Mouse (Mus musculus): Measurements from ENCODE around the gene Lrfn4.

Gene Lrfn4

GRCm38 (mm10) chr19:4615151-4616093, at the start of gene Lrfn4:
TSS of gene Lrfn4 (minus strand) at chr19:4615667.
- DNase-seq, result peak; percentile 48 to 64

DNA sequence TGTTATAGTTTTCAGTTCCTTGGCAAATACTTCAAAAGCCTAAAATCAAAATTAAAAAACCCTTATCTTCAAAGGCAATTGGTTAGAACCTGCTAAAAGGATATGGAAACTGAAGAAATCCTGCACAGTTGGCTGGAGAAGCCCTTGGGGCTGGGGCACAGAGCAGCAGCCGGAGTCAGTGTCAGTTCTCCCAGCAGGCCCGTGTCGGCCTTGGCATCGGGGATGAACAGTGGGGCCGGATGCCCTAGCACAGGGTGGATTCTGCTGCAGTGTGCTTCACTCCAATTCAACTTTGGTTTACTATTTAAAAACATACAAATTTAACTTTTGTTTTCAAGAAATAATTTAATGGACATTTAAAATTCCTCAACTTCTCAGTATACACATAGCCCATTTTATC, 42.7 kb upstream of the Lrfn4 start:
- DNase-seq, result no peak

DNA sequence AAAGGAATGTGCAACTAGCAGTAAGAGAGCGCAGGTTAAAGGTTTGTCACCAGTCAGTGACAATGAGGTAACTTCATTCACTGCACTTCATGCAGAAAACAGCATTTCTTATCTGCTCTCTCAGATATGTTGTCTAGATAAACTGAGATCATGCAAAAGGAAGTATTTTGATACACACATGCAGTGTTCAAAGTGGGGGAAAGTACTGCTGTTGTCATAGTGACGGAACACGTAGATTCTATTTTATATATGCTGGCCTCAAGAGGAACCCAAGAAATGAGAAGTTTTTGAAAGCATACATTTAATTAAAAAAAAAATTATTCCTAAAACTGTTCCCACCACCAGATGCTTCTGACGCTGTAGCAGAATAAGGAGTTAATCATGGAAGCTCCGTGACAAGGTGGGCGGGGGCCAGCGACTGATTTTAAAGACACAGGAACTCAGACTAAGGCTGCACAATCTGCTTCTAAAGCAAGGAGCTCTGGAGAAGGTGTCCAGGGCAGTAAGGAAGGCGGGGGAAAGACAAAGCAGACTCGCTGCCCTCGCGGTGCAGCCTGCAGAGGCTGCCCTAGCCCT, 31.5 kb upstream of the Lrfn4 start:
- DNase-seq, result no peak

DNA sequence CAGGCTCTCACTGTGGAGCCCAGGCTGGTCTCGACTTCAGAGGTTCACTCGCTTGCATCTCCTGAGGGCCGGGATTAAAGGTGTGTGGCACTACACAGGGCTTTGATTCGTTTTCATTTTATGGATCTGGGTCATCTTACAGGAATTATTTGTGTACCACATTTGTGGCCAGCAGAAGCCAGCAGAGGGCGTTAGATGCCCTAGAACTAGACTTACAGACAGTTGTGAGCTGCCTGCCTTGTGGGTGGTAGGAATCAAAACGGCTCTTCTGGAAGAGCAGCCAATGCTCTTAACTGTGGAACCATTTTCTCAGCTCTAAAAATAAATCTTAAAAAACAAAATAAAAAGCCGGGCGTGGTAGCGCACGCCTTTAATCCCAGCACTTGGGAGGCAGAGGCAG, 28.8 kb upstream of the Lrfn4 start:
- no peak for DNase-seq

GRCm38 (mm10) chr19:4635986-4636385, 20.5 kb upstream of the Lrfn4 start:
- no peak for DNase-seq

GRCm38 (mm10) chr19:4628819-4629218, 13.4 kb upstream of the Lrfn4 start:
- peak; percentile 34 to 37 for DNase-seq

- no peak for DNase-seq
These were observed 10.5 kb upstream of the Lrfn4 start for GRCm38 (mm10) chr19:4625829-4626535.

- peak; percentile 89 to 90 for DNase-seq
These were observed 9.8 kb upstream of the Lrfn4 start, which contains the start of gene Rce1 for GRCm38 (mm10) chr19:4625179-4625828. TSS of gene Rce1 (minus strand) at chr19:4625641.

GRCm38 (mm10) chr19:4624406-4625178, 9.1 kb upstream of the Lrfn4 start:
- DNase-seq, result no peak

DNA sequence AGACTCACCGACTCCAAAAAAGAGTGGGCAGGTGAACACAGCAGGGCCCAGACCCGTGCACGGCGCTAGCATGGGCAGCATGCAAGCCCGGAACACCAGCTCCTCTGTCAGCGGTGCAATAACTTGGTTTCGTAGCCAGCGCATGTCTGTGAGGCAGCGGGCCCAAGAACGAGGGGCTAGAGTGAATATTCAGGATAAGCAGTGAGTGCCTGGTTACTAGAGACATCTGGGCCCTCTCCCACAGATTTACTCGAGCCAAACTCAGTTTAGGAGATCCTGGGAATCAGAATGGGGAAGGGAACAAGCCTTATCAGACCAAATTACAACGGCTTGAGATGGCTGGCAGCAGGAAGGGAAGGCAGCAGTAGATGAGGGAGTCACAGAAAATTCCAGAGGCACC, 8.5 kb upstream of the Lrfn4 start:
- DNase-seq, result no peak

DNA sequence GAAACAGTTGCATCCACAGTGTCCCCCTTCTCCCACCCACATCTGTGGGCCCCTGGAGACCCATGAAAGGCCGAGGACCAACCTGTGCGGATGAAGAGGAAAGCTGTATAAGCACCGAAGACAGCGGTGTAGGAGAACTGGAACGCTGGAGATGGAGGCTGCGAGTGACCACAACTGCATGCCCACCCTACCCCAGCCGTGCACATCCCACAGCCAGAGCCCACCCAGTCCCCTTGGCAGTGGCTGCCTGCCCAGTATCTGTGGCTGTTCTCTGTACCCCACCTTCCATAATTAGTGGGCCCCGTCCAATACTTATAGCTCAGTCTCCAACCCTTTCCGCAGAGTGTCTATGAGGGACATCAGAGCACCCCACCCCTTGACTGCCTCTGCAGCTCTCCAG, 8.0 kb upstream of the Lrfn4 start:
- no peak for DNase-seq

DNA sequence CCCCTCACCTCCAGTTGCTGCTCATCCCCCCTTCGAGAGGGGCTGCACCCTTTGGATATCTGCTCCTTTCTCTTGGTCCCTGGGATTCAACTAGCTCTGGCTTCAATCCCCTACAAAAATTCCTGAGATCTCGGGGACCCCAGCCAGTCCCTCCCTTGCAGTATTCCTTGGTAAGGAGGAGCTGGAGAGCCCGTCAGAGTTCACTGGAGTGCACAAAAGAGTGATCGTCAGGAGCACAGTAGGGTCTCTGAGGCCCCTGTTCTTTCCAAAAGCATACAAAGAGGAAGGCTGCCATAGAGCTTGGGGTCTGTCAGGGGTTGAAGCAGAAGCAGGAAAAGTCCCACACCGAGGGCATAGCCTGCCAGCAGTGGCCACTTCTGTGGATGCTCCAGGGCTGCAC, 7.3 kb upstream of the Lrfn4 start:
- DNase-seq, result no peak

GRCm38 (mm10) chr19:4620721-4621120, 5.3 kb upstream of the Lrfn4 start:
- no peak for DNase-seq

DNA sequence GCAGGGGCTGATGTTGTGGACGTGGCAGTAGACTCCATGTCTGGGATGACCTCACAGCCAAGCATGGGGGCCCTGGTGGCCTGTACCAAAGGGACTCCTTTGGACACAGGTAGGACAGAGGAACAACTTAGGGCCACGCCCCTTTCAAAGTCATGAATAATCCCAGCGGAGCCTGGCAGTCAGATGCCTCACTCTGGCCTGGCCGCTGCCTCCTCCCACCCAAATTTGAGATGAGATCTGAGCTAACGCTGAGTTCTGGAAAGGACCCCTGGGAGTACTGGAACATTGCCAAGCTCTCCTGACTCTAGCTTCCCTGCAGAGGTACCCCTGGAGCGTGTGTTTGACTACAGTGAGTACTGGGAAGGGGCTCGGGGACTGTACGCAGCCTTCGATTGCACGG, 4.0 kb upstream of the Lrfn4 start:
- DNase-seq, result no peak

- DNase-seq, result no peak
These were observed 2.7 kb upstream of the Lrfn4 start for GRCm38 (mm10) chr19:4618183-4618582.

DNA sequence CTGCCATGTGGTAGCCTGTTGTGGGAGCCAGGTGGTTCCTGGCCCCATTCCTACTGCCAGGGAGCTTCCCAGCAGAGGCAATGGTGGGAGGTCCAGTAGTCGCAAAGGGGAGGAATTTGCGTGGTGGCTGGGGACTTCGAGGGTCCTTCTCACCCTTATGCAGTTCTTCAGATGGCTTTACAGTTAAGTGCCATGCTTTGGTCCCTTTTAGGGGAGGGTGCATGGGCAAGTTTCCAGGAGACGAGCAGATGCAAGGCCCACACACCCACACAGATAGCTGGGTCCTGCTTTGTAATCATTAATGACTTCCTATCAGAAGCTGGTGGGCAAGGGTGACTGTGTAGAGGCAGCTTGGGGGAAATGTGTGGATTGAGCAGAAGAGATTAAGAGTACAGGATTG, 1.1 kb upstream of the Lrfn4 start:
- no peak for DNase-seq

DNA sequence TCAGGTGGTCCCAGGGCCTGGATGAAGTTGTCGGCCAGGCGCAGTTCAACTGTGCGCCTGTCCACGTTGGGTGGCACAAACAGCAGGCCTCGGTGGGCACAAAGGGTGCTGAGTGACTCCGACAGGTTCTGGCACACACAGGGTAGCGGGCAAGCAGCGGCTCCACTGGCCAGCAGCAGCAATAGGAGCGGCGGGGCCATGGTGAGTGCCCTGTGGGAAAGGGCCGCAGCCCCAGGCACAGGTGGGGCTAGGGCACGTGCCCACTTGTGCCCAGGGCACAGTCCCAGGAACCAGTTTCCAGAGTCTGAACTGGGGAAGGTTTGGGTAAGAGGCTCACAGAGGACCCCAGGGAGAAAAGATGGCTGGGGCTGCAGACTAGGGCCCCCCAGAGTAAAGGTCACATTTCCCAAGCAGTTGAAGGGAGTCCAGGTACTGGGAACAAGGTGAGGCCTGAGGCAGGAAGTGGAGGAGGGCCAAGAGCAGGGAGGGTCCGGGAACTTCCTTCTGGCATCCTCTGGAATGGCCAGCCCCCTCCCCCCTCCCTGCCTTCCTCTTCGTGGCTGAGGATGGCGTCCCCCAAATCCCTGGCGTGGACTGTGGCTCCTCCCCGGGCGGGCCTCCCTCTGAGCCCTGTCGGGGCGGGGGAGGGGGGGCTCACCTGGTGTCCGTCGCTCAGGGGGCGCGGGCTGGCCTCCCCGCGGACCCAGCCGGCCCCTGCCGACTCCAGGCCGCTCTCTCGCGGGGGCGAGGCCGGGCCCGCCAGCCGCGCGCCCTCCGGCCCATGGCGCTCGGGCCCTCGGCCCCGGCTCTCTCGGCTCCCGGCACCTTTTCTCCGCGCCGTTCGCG, 939 bp downstream of the Lrfn4 start:
- peak in 1 of 2 experiments; percentile 27 for DNase-seq

GRCm38 (mm10) chr19:4613464-4614304, 1.8 kb downstream of the Lrfn4 start:
- no peak for DNase-seq

- DNase-seq, result no peak
These were observed 3.1 kb downstream of the Lrfn4 start for GRCm38 (mm10) chr19:4612181-4612961.

Data from thymus, postnatal 36 days (tissue).